Mouse (Mus musculus) heart, embryonic 14.5 days (tissue): ENCODE measurements around the gene Rabep2. TPM values are rescaled to one million over a fixed set of nuclear protein-coding genes. Genes with fewer than 3 reads are reported as not detected.

Experiments used
- ATAC-seq: fragments of 200-750 bp; cut with Nextera tagmentation; 2 replicates; pipeline ENCODE4 v1.8.0; 2017; ENCODE audit warnings: low read depth, moderate TSS enrichment; ENCODE audit not compliant: insufficient number of reproducible peaks, insufficient read depth, low FRiP score
- H3K27ac ChIP-seq, 2 experiments: fragments of 200-500 bp in 1 of 2; fragments of 300-500 bp in 1 of 2; sonication (generic) in 1 of 2; replicated peaks in 1 of 2; 2 replicates each; pipeline ENCODE4 v1.5.1; 2012 to 2014; ENCODE audit warnings: low read depth in 2 of 2, low read length in 2 of 2, control low read depth in 1 of 2, mild to moderate bottlenecking in 1 of 2, mixed read lengths in 1 of 2; ENCODE audit not compliant: control insufficient read depth in 1 of 2, insufficient read depth in 1 of 2
- H3K27me3 ChIP-seq: fragments of 300-500 bp; sonication (generic); 2 replicates; pipeline ENCODE4 v1.6.1; 2014; ENCODE audit warnings: mild to moderate bottlenecking, low read length, control low read depth; ENCODE audit not compliant: control insufficient read depth, insufficient read depth
- H3K36me3 ChIP-seq: fragments of 300-500 bp; sonication (generic); 2 replicates; pipeline ENCODE4 v1.6.1; 2014; ENCODE audit warnings: mild to moderate bottlenecking, control low read depth, low read length, mixed read lengths; ENCODE audit not compliant: control insufficient read depth, insufficient read depth
- H3K4me1 ChIP-seq, 2 experiments: fragments of 200-500 bp in 1 of 2; fragments of 300-500 bp in 1 of 2; sonication (generic) in 1 of 2; 2 replicates each; pipeline ENCODE4 v1.6.1; 2012 to 2014; ENCODE audit warnings: low read length in 2 of 2, control low read depth in 1 of 2, mixed read lengths in 1 of 2; ENCODE audit not compliant: control insufficient read depth in 2 of 2, insufficient read depth in 2 of 2
- H3K4me2 ChIP-seq: fragments of 300-500 bp; sonication (generic); 2 replicates; pipeline ENCODE4 v1.6.1; 2014; ENCODE audit warnings: mild to moderate bottlenecking, low read length
- H3K4me3 ChIP-seq, 2 experiments: fragments of 200-500 bp in 1 of 2; fragments of 300-500 bp in 1 of 2; sonication (generic) in 1 of 2; 2 replicates each; pipeline ENCODE4 v1.5.1; 2012 to 2014; ENCODE audit warnings: low read length in 2 of 2, mild to moderate bottlenecking in 2 of 2, control low read depth in 1 of 2, low read depth in 1 of 2, moderate library complexity in 1 of 2; ENCODE audit not compliant: control insufficient read depth in 1 of 2, insufficient read depth in 1 of 2
- H3K9ac ChIP-seq: fragments of 300-500 bp; sonication (generic); 2 replicates; pipeline ENCODE4 v1.6.1; 2014; ENCODE audit warnings: mild to moderate bottlenecking, low read length
- H3K9me3 ChIP-seq: fragments of 300-500 bp; sonication (generic); 2 replicates; pipeline ENCODE4 v1.6.1; 2016; ENCODE audit warnings: low read length, control low read depth; ENCODE audit not compliant: control insufficient read depth
- WGBS: fragments of 180-500 bp; shearing (Covaris S2); extraction: QIAGEN DNeasy Blood & Tissue Kit; methylation state at CpG from one replicate; pipeline ENCODE4 v1.1.7; 2014; 5-methylcytosine and 5-hydroxymethylcytosine counted together
- polyA plus RNA-seq: library from polyadenylated mRNA; unstranded; fragments of >200 nt; fragmentation: Nextera tagmentation; extraction: Ambion mirVana; gene quantifications from 2 replicates; pipeline ENCODE4 v1.2.1, GENCODE M21; 2014

The Rabep2 gene
- polyA plus RNA-seq, 1 experiment from 2014 or later, result 19.8 TPM

DNA sequence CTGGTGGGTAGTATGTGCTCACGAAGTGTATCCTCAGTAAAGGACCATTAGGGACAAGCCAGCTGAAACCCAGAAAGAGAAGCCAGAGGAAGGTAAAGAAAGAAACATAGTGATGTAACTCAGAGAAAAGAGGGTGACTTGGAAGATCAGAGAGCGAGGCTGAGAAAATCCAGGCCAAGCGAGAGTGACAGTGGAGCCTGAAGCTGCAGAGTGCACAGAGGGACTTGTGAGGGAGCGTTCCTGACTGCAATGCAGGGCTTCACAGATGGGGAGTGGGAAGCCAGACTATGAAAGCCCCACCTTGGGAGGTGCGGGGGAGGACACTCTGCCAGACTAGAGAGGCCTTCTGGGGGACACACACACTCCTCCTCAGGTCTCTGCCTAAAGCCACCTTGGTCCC, 29.7 kb downstream of the Rabep2 start:
- 71% methylated on average over 5 of the region's 5 CpGs for WGBS
- ATAC-seq, result no peak
- H3K36me3 ChIP-seq, result no peaks in the 10 kb centered on the region
- H3K9me3 ChIP-seq, result no peaks in the 10 kb centered on the region
- no peak overlapping the region for H3K27ac ChIP-seq
- H3K27me3 ChIP-seq, result no peaks in the 10 kb centered on the region
- H3K4me2 ChIP-seq, result no peak overlapping the region
- peaks cover 12 to 13% of the 10 kb centered on the region in 2 experiments for H3K4me1 ChIP-seq
- no peak overlapping the region for H3K9ac ChIP-seq
- H3K4me3 ChIP-seq, result no peak overlapping the region

DNA sequence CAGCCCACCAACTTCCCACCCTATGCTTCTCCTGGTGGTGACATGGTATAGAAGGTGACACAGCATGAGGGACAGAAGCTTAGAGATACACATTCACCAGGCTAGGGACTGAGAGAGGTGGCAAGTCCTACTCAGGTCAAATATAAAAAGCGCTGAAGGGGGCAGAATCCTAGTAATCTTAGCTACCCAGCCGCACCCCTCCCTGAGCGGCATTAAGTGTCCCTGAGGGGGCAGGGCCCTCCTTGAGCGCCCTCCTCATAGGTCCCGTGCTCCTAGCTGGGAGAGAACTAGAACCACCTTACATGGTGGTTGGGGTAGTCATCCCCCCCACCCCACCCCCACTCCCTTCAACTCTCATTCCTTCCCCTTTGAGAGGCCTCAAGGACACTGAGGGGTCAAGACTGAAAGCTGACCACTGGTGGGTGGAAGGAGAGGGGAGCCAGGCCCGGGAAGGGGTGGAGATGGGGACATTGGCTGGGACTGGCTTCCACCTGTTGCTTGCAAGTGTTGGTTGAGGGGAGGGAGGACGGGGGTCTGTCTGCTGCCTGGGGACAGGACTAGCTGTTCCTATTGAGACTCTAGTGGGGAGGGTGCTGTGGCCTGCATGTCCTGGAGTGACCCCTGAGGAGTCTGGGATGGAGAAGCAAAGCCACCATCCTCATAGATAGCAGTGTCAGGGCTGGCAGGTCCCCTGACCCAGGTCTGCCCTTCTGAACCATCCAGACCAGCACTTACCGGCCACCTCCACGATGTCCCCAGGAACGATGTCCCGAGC, 30.5 kb downstream of the Rabep2 start:
- 65% methylated on average over 11 of the region's 11 CpGs for WGBS
- no peak overlapping the region for H3K9ac ChIP-seq
- no peaks in the 10 kb centered on the region for H3K9me3 ChIP-seq
- peaks cover 12 to 14% of the 10 kb centered on the region in 2 experiments for H3K4me1 ChIP-seq
- H3K27ac ChIP-seq, result no peak overlapping the region
- H3K27me3 ChIP-seq, result no peaks in the 10 kb centered on the region
- no peak for ATAC-seq
- H3K36me3 ChIP-seq, result no peaks in the 10 kb centered on the region
- no peak overlapping the region for H3K4me2 ChIP-seq
- H3K4me3 ChIP-seq, result no peak overlapping the region

DNA sequence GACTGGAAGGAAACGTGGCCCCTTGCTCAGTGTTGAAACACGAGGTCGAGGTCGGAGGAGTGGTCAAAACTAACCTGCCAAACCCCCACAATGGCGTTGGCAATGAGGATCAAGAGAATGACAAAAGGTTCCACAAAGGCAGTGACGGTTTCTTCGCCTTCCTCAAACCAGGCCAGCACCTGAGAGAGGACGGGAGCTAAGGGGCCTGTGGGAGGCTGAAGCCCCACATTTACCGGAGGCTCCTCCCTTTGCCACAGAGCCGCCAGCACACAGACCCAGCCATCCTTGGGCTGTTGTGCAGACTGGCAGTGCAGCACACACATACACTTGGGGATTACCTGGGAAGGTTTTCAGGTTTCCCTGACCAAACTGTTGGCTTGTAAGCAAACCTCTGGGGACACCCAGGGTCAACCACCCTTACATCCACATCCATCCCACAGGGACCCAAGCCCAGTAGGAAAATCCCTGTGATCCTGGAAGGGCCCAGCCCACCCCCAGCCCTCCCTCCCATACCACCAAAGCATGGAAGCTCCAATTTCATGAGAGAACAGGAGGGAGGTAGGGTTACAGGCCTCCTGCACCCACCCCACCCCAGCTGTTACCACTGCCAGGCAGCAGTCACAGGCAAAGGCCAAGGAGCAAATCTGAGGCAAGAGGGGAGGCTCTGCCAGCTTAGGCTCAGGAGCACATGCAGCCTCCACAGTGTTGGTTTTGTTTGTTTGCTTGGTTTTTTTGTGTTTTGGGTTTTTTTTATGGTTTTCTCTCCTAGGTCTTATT, 32.3 kb downstream of the Rabep2 start:
- H3K27me3 ChIP-seq, result no peaks in the 10 kb centered on the region
- H3K27ac ChIP-seq, result no peak overlapping the region
- 63% methylated on average over 10 of the region's 10 CpGs for WGBS
- no peaks in the 10 kb centered on the region for H3K9me3 ChIP-seq
- no peak overlapping the region for H3K4me3 ChIP-seq
- no peaks in the 10 kb centered on the region for H3K36me3 ChIP-seq
- no peak overlapping the region for H3K9ac ChIP-seq
- peaks cover 29 to 32% of the 10 kb centered on the region in 2 experiments for H3K4me1 ChIP-seq
- no peak for ATAC-seq
- H3K4me2 ChIP-seq, result no peak overlapping the region

DNA sequence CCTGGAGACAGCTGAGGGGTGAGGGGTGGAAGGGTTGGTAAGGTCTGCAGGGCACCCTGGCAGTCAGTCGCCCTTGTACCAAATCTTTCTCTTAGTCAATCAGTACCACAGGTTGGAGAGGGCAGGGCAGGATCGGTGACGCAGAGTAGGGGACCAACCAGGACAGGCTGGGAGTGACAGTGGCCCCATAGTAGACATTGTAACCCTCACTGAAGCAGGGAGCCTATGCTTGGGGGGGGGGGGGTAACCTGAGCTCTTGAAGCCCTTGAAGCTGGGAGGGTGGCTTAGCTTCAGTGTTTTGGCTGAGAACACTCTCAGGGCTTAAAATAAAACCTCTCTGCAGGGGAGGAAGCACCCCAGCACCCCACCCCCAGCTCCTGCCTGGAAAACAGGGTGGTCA, 33.1 kb downstream of the Rabep2 start:
- H3K36me3 ChIP-seq, result peaks cover 6% of the 10 kb centered on the region
- H3K9ac ChIP-seq, result no peak overlapping the region
- no peak overlapping the region for H3K4me3 ChIP-seq
- H3K4me2 ChIP-seq, result no peak overlapping the region
- no peaks in the 10 kb centered on the region for H3K9me3 ChIP-seq
- H3K27ac ChIP-seq, result no peak overlapping the region
- ATAC-seq, result no peak
- peaks cover 36 to 37% of the 10 kb centered on the region in 2 experiments for H3K4me1 ChIP-seq
- WGBS, result 70% methylated on average over 3 of the region's 3 CpGs
- H3K27me3 ChIP-seq, result no peaks in the 10 kb centered on the region

DNA sequence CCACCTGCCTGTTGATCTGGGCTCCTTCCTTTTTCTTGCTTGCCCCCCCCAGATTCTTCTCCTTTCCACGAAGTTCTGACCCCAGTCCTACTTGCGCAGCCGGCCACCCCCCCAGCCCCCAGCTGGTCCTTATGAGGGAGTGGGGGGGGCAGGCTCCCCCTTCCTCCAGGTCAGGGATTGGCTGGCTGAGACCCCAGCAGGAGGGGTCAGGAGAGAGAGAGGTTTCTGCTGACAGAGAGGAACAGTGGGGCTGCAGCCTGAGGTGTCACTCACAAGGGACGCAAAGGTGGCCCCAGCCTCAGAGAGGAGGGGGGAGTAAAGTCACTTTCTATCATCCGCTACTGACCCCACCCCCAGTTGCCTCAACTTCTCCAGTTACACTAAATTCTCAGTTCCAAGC, 34.4 kb downstream of the Rabep2 start, which contains the start of gene Atp2a1:
Gene Atp2a1, minus strand, starts transcription at position 105 of the 400 bp plus-strand sequence.
- Histone ChIP-seq H3K4me3 (no peak within 1 kb of the TSS), H3K27me3 (no peaks in the 10 kb centered on the region), H3K27ac (no peak within 1 kb of the TSS), H3K36me3 (peaks cover 20% of the 10 kb centered on the region), H3K9me3 (no peaks in the 10 kb centered on the region), H3K9ac (no peak within 1 kb of the TSS), H3K4me2 (no peak within 1 kb of the TSS), H3K4me1 (peaks cover 36 to 37% of the 10 kb centered on the region in 2 experiments)
- no peak for ATAC-seq
- 47% methylated on average over 5 of the region's 5 CpGs for WGBS

DNA sequence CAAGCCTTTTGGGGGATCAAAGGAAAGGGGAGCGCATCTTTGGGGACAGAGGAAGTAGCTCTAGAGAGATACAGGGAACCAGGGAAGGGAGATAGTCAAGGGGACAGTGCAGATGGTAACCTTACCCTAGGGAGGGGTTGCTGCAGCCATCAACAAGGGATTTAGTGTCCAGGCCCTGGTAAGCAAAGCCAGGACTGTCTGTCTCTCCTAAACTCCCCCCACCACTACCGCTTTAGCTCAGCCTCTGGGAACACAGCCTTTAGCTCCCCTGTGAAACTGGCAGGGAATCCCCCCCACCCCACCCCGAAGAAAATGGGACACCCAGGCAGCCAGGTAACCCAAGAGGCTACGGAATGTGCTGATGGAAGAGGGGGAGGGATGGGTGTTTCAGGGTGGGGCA, 35.0 kb downstream of the Rabep2 start:
- Histone ChIP-seq H3K27ac (no peak overlapping the region), H3K9me3 (no peaks in the 10 kb centered on the region), H3K36me3 (peaks cover 25% of the 10 kb centered on the region), H3K9ac (no peak overlapping the region), H3K4me2 (no peak overlapping the region), H3K4me1 (peaks cover 32 to 34% of the 10 kb centered on the region in 2 experiments), H3K27me3 (no peaks in the 10 kb centered on the region), H3K4me3 (no peak overlapping the region)
- ATAC-seq, result no peak
- WGBS, result 60% methylated on average over 4 of the region's 4 CpGs

DNA sequence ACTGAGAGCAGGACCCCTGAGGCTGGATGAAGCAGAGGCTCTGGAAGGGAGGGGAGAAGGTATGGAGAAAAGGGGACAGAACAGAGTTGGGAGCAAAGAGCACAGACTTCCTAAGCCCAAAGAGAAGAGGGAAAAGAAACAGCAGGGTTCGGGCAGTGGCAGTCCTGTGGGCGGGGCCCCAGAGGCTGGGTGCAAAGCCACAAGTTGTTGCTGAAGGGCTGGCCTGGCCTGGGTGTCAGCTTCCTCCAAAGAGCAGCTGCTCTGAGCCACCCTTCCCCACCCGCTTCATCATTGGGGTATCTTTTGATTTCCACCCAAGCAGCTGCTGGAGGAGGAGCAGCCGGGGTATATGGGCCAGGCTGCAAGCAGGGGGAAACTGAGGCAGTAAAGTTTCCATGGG, 35.6 kb downstream of the Rabep2 start:
- ATAC-seq, result no peak
- 52% methylated on average over 4 of the region's 4 CpGs for WGBS
- no peak overlapping the region for H3K9ac ChIP-seq
- H3K36me3 ChIP-seq, result peaks cover 31% of the 10 kb centered on the region
- H3K4me2 ChIP-seq, result no peak overlapping the region
- H3K27me3 ChIP-seq, result no peaks in the 10 kb centered on the region
- H3K4me3 ChIP-seq, result no peak overlapping the region
- no peaks in the 10 kb centered on the region for H3K9me3 ChIP-seq
- H3K4me1 ChIP-seq, result peaks cover 27 to 28% of the 10 kb centered on the region in 2 experiments
- no peak overlapping the region for H3K27ac ChIP-seq
